Mouse (Mus musculus) liver, embryonic 14.5 days (tissue): ENCODE results near the gene Mon1a.

Experiments
- CTCF ChIP-seq: IDR thresholded peaks from 2 replicates; pipeline ENCODE4 v1.5.1; 2016; ENCODE audit warnings: antibody characterized with exemption, low read depth, control low read depth
- EP300 ChIP-seq: IDR thresholded peaks from 2 replicates; pipeline ENCODE4 v1.6.1; 2016; ENCODE audit warnings: antibody characterized with exemption, low read depth

GRCm38 (mm10) chr9:107949922-107950235, 61.9 kb downstream of the Mon1a start, which contains the start of gene Traip:
- TF ChIP-seq EP300, result no peak
- no peak for TF ChIP-seq CTCF
